Mouse (Mus musculus) liver, postnatal 0 days (tissue): ENCODE measurements around the gene Akap8l. TPM values are rescaled to one million over a fixed set of nuclear protein-coding genes. Genes with fewer than 3 reads are reported as not detected.

Experiments
- ATAC-seq: fragments of 200-750 bp; cut with Nextera tagmentation; 2 replicates; pipeline ENCODE4 v1.8.0; 2017; ENCODE audit warnings: mild to moderate bottlenecking, moderate library complexity
- DNase-seq: peaks from one replicate; pipeline ENCODE4 v3.0.0-alpha.2; 2016
- H3K27ac ChIP-seq: fragments of 300-500 bp; sonication (generic); 2 replicates; pipeline ENCODE4 v1.5.1; 2014; ENCODE audit warnings: antibody characterized with exemption, moderate library complexity, mild to moderate bottlenecking, low read depth
- H3K27me3 ChIP-seq: fragments of 300-500 bp; sonication (generic); 2 replicates; pipeline ENCODE4 v1.6.1; 2014; ENCODE audit warnings: low read length, control low read depth, mixed read lengths; ENCODE audit not compliant: insufficient read depth
- H3K36me3 ChIP-seq: fragments of 300-500 bp; sonication (generic); replicated peaks from 2 replicates; pipeline ENCODE4 v1.6.1; 2014; ENCODE audit warnings: mild to moderate bottlenecking, control low read depth, low read length, moderate library complexity, mixed read lengths; ENCODE audit not compliant: insufficient read depth
- H3K4me1 ChIP-seq: fragments of 300-500 bp; sonication (generic); 2 replicates; pipeline ENCODE4 v1.6.1; 2014; ENCODE audit warnings: antibody characterized with exemption, mild to moderate bottlenecking, control low read depth; ENCODE audit not compliant: insufficient read depth
- H3K4me2 ChIP-seq: fragments of 300-500 bp; sonication (generic); 2 replicates; pipeline ENCODE4 v1.6.1; 2014; ENCODE audit warnings: low read depth, mild to moderate bottlenecking, low read length, moderate library complexity, mixed read lengths
- H3K4me3 ChIP-seq: fragments of 300-500 bp; sonication (generic); 2 replicates; pipeline ENCODE4 v1.5.1; 2014; ENCODE audit warnings: low read depth, low read length
- H3K9ac ChIP-seq: fragments of 300-500 bp; sonication (generic); replicated peaks from 2 replicates; pipeline ENCODE4 v1.6.1; 2014; ENCODE audit warnings: mild to moderate bottlenecking, moderate library complexity
- H3K9me3 ChIP-seq: fragments of 300-500 bp; sonication (generic); 2 replicates; pipeline ENCODE4 v1.6.1; 2016; ENCODE audit warnings: mild to moderate bottlenecking, control low read depth, low read length, mixed read lengths
- CTCF ChIP-seq: sonication (generic); IDR thresholded peaks from 2 replicates; pipeline ENCODE4 v1.5.1; 2016; ENCODE audit warnings: antibody characterized with exemption, low read depth
- EP300 ChIP-seq: IDR thresholded peaks from 2 replicates; pipeline ENCODE4 v1.6.1; 2016; ENCODE audit warnings: antibody characterized with exemption, low read depth, mild to moderate bottlenecking
- WGBS: fragments of 180-500 bp; shearing (Covaris S2); extraction: QIAGEN DNeasy Blood & Tissue Kit; methylation state at CpG from one replicate; pipeline ENCODE4 v1.1.7; 2014; ENCODE audit not compliant: insufficient replicate concordance; 5-methylcytosine and 5-hydroxymethylcytosine counted together
- polyA plus RNA-seq: library from polyadenylated mRNA; unstranded; fragments of >200 nt; fragmentation: Nextera tagmentation; extraction: Ambion mirVana; gene quantifications from 2 replicates; pipeline ENCODE4 v1.2.1, GENCODE M21; 2015

The Akap8l gene
- polyA plus RNA-seq, 1 experiment from 2014 or later, result 23.8 TPM

GRCm38 (mm10) chr17:32349037-32349732 is 1.2 kb downstream of the Akap8l start:
- Histone ChIP-seq H3K4me2 (peak overlapping the region; percentile 98), H3K27me3 (no peaks in the 10 kb centered on the region), H3K36me3 (peaks cover 10% of the 10 kb centered on the region; the same call in 1 of the 2 replicates), H3K27ac (peak overlapping the region; percentile 92), H3K9ac (peak overlapping the region; percentile 90), H3K4me1 (peaks cover 12% of the 10 kb centered on the region), H3K4me3 (peak overlapping the region; percentile 73), H3K9me3 (no peaks in the 10 kb centered on the region)
- TF ChIP-seq CTCF (peak; percentile 97), EP300 (no peak)
- peak; percentile 28 for ATAC-seq
- WGBS, result 4% methylated on average over 4 of the region's 4 CpGs
- DNase-seq, result peak; percentile 71

- no peaks in the 10 kb centered on the region for H3K27me3 ChIP-seq
- H3K9me3 ChIP-seq, result no peaks in the 10 kb centered on the region
- TF ChIP-seq EP300 (no peak), CTCF (no peak)
- DNase-seq (no peak), ATAC-seq (no peak)
- H3K4me1 ChIP-seq, result peaks cover 12% of the 10 kb centered on the region
- H3K36me3 ChIP-seq, result peaks cover 13% of the 10 kb centered on the region; the same call in 1 of the 2 replicates
- H3K4me2 ChIP-seq, result peak overlapping the region; percentile 98
- peak overlapping the region; percentile 73 for H3K4me3 ChIP-seq
- H3K9ac ChIP-seq, result no peak overlapping the region; the same call in 1 of the 2 replicates
- no peak overlapping the region for H3K27ac ChIP-seq
- WGBS, result 83% methylated on average over 2 of the region's 2 CpGs
These were observed 2.0 kb downstream of the Akap8l start for GRCm38 (mm10) chr17:32348406-32348805.

GRCm38 (mm10) chr17:32341102-32341501 is 9.3 kb downstream of the Akap8l start:
- Histone ChIP-seq H3K4me2 (no peak overlapping the region), H3K4me1 (peaks cover 10% of the 10 kb centered on the region; the same call in 1 of the 2 replicates), H3K4me3 (no peak overlapping the region), H3K9me3 (no peaks in the 10 kb centered on the region), H3K36me3 (peaks cover 48% of the 10 kb centered on the region), H3K27ac (no peak overlapping the region), H3K27me3 (no peaks in the 10 kb centered on the region), H3K9ac (no peak overlapping the region)
- ATAC-seq (no peak), DNase-seq (no peak)
- TF ChIP-seq EP300 (no peak), CTCF (no peak)
- WGBS, result 82% methylated on average over 1 of the region's 1 CpGs

GRCm38 (mm10) chr17:32340110-32340509 is 10.3 kb downstream of the Akap8l start:
- Histone ChIP-seq H3K4me1 (peaks cover 10% of the 10 kb centered on the region; the same call in 1 of the 2 replicates), H3K27ac (no peak overlapping the region), H3K4me2 (no peak overlapping the region), H3K9me3 (no peaks in the 10 kb centered on the region), H3K27me3 (no peaks in the 10 kb centered on the region), H3K9ac (no peak overlapping the region), H3K4me3 (no peak overlapping the region), H3K36me3 (peaks cover 56% of the 10 kb centered on the region)
- WGBS, result 24% methylated on average over 1 of the region's 1 CpGs
- ATAC-seq (no peak), DNase-seq (no peak)
- no peak for TF ChIP-seq CTCF

- Histone ChIP-seq H3K4me3 (no peak overlapping the region), H3K27me3 (no peaks in the 10 kb centered on the region), H3K9me3 (no peaks in the 10 kb centered on the region), H3K9ac (no peak overlapping the region), H3K36me3 (peaks cover 68% of the 10 kb centered on the region), H3K27ac (no peak overlapping the region), H3K4me1 (peaks cover 9% of the 10 kb centered on the region; the same call in 1 of the 2 replicates), H3K4me2 (no peak overlapping the region)
- TF ChIP-seq EP300 (no peak), CTCF (no peak)
- DNase-seq (no peak), ATAC-seq (peak; percentile 49; the same call in 1 of the 2 replicates)
- WGBS, result 76% methylated on average over 2 of the region's 2 CpGs
These were observed 14.5 kb downstream of the Akap8l start for GRCm38 (mm10) chr17:32335869-32336268.

DNA sequence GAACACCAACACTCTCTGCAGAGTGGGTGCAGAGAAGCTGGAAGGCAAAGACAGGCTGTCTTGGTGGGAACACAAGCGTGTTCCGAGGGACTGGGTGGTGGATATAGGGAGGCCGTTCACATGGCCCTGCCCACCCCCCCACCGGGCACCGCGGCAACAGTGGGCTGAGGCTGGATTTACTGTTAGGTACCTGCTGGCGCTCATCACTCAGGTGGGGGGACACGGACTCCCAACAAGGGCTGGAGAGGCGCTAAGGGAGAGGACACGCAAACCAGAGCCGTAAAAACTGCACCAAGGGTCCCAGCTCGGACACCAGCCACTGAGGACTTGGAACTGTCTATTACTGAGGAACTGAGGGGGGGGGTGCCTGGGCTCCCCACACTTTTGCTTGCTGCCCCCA is 15.5 kb downstream of the Akap8l start:
- H3K27me3 ChIP-seq, result no peaks in the 10 kb centered on the region
- peaks cover 71% of the 10 kb centered on the region for H3K36me3 ChIP-seq
- TF ChIP-seq EP300, result no peak
- TF ChIP-seq CTCF, result no peak
- DNase-seq, result no peak
- H3K27ac ChIP-seq, result no peak overlapping the region
- no peaks in the 10 kb centered on the region for H3K4me1 ChIP-seq
- H3K9me3 ChIP-seq, result no peaks in the 10 kb centered on the region
- no peak overlapping the region for H3K9ac ChIP-seq
- ATAC-seq, result no peak
- H3K4me2 ChIP-seq, result no peak overlapping the region
- WGBS, result 91% methylated on average over 12 of the region's 12 CpGs
- H3K4me3 ChIP-seq, result no peak overlapping the region
